Mouse (Mus musculus) T-helper 2 cell (primary cell): ENCODE data around the gene Kcnip1.

Source experiments
- in situ Hi-C: fragments of 300-600 bp; cut with MboI, MseI; formaldehyde crosslinking; loops from one replicate; pipeline ENCODE4 v1.15.1; 2025; ENCODE audit warnings: high pct_unique_total_duplicates

Kcnip1 gene

GRCm38 (mm10) chr11:33848685-33849084 is 144.3 kb downstream of the Kcnip1 start:
- in situ Hi-C loops, result no loop called here

- in situ Hi-C loops, result no loop called here
Measured at GRCm38 (mm10) chr11:33845931-33846330, 147.0 kb downstream of the Kcnip1 start.

DNA sequence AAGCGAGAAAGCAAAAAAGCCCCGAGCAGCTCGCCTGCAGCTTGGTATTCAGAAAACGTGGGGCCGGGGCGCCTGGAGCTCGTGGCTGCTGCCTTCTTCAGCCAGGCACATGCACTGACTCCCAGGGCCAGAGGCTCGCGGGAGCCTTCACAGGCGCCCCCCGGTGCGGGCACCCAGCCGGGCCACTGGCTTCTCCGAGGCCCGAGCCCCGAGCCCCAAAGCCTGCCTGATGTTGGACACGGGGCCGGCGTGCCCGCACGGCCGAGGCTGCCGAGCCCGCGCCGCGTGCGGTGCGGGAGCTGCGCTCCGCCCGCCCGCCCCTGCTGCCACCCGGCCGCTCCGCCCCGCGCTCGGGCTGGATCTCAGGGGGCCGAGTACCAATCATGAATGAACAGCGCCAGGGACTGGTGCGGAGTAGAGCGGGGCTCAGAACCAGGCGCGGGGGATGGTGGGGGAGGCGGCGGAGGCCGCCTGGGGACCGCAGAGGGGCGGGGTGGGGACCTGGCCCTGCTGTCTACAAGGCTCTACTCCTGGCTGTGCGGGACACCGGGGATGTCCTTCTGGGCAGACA is 149.6 kb downstream of the Kcnip1 start:
- in situ Hi-C loops, result no loop called here

DNA sequence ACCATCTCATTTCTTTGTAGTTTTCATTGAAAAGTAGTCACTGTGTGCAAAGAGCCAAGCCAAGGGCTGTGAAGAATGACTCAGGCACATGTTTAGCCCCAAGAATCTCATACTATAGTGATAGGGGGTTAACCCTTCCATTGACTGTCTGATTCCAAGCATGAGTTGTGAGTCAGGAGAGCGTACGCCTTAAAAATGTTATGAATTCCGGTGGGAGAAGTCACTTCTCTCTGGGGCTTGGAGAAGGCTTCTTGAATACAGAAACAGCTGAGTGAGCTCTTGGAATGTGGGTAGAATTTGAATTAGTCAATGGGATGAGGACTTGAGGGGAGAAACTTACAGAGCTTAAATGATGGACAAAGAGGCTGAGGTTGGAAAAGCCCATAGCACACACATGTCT is 153.9 kb downstream of the Kcnip1 start:
- in situ Hi-C loops, result no loop called here

- in situ Hi-C loops, result no loop called here
Measured at GRCm38 (mm10) chr11:33829774-33830173, 163.2 kb downstream of the Kcnip1 start.

DNA sequence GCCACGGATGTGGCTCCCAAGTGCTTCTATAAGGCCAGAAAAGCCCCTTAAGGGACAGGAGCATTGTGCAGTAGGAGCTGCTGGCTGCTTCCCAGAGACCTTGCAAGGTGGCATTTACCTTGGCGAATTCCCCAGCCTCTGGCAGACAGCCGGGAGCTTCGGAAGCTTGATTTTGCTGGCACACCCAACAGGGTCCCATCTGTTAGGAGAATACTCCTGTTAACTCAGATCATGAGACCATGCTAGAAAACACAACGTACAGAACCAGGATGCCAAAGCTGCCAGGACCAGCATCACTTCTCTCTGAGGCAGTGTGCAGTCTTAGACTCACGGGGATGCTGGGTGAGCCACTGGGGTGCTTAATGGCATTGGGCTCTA is 165.1 kb downstream of the Kcnip1 start:
- in situ Hi-C loops, result no loop called here

- in situ Hi-C loops, result no loop called here
Measured at GRCm38 (mm10) chr11:33827085-33827828, 165.7 kb downstream of the Kcnip1 start.

DNA sequence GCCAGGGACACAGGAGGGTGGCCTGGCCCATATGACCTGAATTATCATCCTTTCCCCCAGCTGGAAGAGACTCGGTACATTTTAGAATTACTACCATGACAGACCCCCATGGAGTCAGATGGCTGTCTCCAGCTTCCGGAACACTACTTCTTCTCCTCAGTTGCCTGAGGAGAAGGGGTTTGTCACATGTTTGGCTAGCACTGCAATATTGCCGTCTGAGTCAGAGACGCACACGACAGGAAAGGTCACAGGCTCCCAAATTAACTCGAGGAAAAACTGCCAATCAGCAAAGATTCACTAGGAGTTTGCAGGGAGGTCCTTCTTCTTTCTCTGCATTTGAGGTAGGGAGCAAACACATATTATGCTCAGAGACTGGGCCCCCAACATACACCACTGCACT is 168.2 kb downstream of the Kcnip1 start:
- in situ Hi-C loops, result no loop called here

GRCm38 (mm10) chr11:33821331-33821730 is 171.6 kb downstream of the Kcnip1 start:
- in situ Hi-C loops, result no loop called here

GRCm38 (mm10) chr11:33820876-33821275 is 172.1 kb downstream of the Kcnip1 start:
- in situ Hi-C loops, result no loop called here

DNA sequence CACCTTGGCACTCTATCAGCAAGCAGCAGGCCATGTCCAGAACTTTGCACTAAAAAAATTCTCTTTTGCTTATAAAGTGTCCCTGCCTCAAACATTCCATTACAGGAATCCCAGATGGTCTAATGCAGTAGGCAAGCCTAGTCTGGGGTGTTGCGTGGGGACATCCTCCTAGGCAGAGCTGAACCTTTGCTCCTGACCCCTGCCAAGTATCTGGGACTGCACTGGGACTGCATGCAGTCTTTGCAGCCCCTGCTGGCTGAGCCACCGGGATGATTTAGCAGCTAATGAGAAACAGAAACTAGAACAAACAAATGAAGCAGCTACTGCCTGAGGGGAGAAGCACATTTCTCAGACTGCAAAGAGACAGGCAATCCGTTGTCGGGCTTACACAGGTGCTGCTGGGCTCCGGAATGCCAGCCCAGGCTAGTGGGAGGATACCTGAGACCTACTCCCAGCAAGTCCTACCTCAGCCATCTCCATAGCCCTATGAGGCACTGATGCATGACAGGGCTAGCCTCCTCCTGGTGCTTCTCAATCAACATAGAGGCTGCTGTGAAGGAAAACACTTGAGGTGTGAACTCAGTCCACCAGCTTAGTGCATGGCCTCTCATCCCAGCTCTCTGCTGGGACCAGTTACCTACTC is 174.0 kb downstream of the Kcnip1 start:
- in situ Hi-C loops, result no loop called here

GRCm38 (mm10) chr11:33816020-33816419 is 176.9 kb downstream of the Kcnip1 start:
- in situ Hi-C loops, result no loop called here

DNA sequence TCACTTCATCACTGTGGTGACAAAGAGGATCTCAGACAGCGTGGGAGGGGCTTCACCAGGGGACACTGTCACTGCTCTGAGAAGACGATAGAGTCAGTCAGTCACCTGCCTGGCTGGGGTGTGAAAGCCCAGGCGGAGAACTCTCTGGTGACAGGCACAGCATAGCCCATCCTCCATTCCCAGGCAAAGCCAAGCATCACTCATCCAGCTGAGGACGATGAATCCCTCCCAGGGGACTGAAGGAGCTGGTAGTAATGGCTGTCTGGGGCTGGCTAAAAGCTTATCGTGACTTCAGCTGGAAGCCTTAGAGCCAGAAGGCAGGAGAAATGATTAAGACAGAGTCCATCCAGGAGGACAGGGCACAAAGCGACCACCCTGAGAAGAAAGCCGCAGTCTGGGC is 182.8 kb downstream of the Kcnip1 start:
- in situ Hi-C loops, result no loop called here

GRCm38 (mm10) chr11:33803093-33803492 is 189.9 kb downstream of the Kcnip1 start:
- in situ Hi-C loops, result no loop called here

- in situ Hi-C loops, result no loop called here
Measured at GRCm38 (mm10) chr11:33800436-33801088, 192.4 kb downstream of the Kcnip1 start.

GRCm38 (mm10) chr11:33799933-33800332 is 193.0 kb downstream of the Kcnip1 start:
- in situ Hi-C loops, result no loop called here

GRCm38 (mm10) chr11:33798094-33798648 is 194.8 kb downstream of the Kcnip1 start:
- in situ Hi-C loops, result no loop called here

DNA sequence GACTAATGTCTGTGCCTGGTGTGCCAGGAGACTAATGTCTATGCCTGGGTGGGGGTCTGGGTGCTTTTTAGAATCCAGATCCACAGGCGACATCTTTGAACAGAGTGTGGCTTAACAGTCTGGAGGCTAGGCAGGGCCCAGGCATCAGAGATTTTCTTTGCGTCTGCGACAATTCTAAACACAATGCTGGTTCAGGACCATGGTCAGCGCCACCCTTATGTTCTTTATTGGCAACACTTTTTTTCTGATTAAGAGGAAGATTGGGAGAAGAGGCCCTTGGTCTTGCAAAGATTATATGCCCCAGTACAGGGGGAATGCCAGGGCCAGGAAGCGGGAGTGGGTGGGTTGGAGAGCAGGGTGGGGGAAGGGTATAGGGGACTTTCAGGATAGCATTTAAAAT is 205.6 kb downstream of the Kcnip1 start:
- in situ Hi-C loops, result no loop called here

DNA sequence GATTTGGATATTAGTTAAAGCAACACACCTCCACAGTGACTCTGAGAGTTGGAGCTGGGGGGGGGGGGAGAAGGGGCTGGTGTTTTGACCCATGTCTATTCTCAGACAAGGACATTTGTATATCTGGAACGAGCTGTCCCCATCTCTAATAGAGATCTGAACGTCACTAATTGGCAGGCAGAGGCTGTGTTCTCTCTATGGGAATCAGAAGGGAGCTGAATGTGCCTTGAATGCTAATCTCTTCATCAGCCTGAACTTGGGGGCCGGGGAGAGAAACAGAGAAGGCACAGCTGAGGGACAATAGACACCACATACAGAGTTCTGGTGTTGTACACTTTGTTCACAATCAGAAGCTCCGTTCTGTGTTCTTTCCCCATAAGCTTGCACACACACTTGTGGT is 206.4 kb downstream of the Kcnip1 start:
- in situ Hi-C loops, result no loop called here

DNA sequence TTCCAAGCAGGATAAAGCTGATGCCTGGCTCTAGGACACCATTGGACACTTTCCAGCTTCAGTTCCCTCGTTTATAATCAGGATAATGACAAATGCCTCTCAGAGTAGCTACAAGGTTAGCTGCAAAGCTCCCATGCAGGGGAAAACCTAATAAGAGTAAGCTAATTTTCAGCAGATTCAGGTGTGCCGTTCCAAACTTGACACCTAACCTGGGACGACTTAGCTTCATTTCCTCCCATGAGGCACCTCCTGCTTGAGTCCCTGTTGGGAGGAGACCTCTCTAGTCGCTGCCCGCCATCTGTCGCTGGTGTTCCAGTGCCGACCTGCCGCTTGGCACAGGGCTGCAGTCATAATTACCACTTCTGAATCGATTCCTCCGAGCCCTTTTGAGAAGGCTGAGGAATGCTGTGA is 211.4 kb downstream of the Kcnip1 start:
- in situ Hi-C loops, result no loop called here

GRCm38 (mm10) chr11:33780263-33780662 is 212.7 kb downstream of the Kcnip1 start:
- in situ Hi-C loops, result no loop called here

DNA sequence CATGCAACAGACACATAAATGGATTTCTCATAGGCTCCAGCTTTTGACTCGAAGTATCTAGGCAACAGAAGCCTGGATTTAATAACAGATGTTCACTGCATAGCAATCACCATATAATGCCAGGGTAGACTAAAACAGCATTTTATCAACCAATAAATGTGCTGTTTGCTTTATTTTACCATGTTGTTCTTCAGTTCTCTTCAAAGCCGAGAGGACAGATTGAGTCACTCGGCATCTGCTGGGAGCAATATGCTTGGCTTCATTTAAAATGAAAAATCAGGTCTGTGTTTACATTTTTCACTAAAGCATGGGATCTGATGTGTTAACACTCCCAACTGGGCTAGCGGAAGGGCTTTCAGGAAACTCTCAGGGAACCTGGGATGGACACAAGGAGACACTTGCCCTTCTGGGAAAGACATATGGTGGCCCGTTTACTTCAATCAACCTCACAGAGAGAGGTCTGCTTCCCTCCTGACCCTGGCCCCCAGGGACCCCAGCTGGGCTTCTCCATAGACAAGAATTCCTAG is 220.3 kb downstream of the Kcnip1 start:
- in situ Hi-C loops, result no loop called here
